Mouse (Mus musculus) neutrophil, adult 65 days (primary cell): Measurements from ENCODE around the gene Cpeb1. TPM values are rescaled to one million over a fixed set of nuclear protein-coding genes. Genes with fewer than 3 reads are reported as not detected.

Source experiments
- total RNA-seq: library from RNA; stranded (reverse); gene quantifications from 2 replicates; pipeline ENCODE4 v1.2.4, GENCODE M21; 2023

The Cpeb1 gene
- 0.47 TPM in 1 of 2 replicates, not detected in the other for total RNA-seq

DNA sequence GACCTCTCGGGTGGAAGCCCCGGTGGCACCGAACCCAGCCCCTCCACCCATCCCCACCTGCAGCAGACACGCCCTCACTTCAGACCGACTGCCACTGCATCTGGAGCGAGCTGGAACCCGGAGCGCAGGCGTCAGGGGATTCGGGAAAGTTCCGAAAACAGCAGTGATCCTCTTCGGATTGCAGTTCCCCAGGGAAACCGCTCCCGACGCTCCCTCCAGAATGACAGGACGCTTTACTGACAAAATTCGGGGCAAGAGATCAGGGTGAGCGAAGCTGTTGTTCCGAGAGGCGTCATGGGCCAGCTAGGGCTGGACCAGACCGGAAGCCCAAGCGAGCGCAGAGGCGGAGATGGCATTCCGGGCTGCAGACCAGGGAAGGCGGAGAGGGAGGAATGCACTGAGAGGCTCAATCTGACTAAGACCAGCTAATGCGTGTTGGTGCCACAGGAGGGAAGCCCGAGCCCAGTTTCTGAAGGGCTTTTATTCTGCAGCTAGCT, at the start of gene Cpeb1:
Gene Cpeb1 (minus strand): TSS at position 311 of the 497 bp plus-strand sequence.

DNA sequence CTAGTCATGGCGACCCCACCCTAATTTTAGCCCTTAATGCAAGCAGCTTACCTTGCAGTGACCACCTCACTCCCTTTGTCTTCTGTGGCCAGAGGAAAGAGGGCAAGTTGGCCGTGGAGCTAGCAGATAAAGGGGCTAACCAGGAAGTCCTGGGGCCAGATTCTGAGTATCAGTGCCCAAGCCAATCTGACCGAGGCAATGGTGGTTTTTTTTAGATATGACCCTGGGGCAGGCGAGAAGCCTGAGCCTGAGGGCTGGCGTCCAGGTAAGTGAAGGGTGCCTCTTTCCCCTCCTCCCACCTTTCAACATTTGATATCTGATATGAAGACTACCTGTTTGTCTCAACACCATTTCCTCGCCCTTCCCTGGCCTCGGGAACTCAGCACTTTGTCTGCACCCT, 42.9 kb upstream of the Cpeb1 start, which contains the start of gene BC048679:
Gene BC048679 (minus strand): TSS at position 101 of the 400 bp plus-strand sequence.

GRCm38 (mm10) chr7:81493331-81494021, 38.2 kb upstream of the Cpeb1 start, which contains the start of gene Ap3b2:
Gene Ap3b2 (minus strand): TSS chr7:81493925.

DNA sequence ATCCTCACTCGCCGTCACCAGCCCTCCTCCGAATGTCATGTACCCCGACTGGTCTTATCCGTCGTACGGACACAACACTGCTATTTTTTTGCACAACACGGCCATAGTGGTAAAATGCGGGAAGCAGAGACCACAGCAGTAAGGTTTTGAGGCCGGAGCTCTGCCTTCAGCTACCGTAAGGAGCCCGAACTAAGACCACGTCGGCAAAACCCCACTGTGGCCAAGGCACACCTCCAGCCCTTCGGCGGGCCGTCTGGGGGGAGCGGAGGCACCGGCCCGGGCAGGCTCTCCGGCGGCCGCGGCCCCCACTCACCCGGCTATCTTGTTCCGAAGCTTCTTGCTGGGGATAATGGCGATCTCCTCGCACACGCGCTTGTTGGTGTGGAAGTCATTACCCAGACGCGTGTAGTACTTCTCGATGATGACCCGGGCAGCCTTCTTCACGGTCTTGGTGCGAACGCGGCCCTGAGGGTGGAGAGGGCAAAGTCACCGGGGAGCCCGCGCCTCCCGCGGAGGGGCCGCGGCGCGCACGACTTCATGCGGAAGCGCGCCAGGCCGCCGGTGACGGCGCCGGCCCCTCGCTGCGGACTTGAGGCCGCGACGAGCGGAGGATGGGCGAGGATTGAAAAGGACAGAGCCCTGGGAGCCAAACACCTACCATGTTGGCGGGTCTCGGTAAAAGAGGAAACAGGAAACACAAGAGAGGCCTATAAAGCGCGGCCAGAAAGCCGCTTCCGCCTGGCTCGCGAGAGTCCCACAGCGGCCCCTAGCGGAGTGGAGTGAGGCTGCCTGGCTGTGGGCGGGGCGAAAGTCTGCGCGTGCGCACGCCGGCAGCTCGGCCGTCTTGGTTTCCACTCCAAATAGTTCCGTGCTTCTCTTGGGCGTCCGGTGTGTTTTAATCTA, 110.5 kb downstream of the Cpeb1 start, which contains the start of gene Rps17:
Gene Rps17 (minus strand): TSS at position 711 of the 903 bp plus-strand sequence.

Other genes with a start within 250 kb of the Cpeb1 start
- 17.3 and 17.6 TPM in 2 replicates for gene Pde8a, start 241.9 kb downstream of the Cpeb1 start, total RNA-seq
- gene Rps17, start 110.2 kb downstream of the Cpeb1 start, total RNA-seq, result 459 and 559 TPM in 2 replicates
- not detected in 2 replicates for gene Ap3b2, start 38.5 kb upstream of the Cpeb1 start, total RNA-seq
- gene BC048679, start 42.8 kb upstream of the Cpeb1 start, total RNA-seq, result not detected in 2 replicates
- not detected in 2 replicates for gene Fsd2, start 111.5 kb upstream of the Cpeb1 start, total RNA-seq
- gene Whamm, start 115.8 kb upstream of the Cpeb1 start, total RNA-seq, result 18.1 and 23.5 TPM in 2 replicates